Mouse (Mus musculus) cerebellum, adult 2 months (tissue): Measurements from ENCODE around the gene Frmpd3. TPM values are rescaled to one million over a fixed set of nuclear protein-coding genes. Genes with fewer than 3 reads are reported as not detected.

ENCODE experiments used
- DNase-seq, 2 experiments: peaks; one replicate each; pipeline ENCODE4 v3.0.0; 2021
- H3K27ac ChIP-seq: fragments of 200-500 bp; 2 replicates; pipeline ENCODE4 v1.5.1; 2012; ENCODE audit warnings: low read length, control low read depth, inconsistent platforms; ENCODE audit not compliant: insufficient read depth
- H3K27me3 ChIP-seq: fragments of 200-500 bp; 2 replicates; pipeline ENCODE4 v1.6.1; 2012; ENCODE audit warnings: inconsistent platforms, mild to moderate bottlenecking, low read length, moderate library complexity; ENCODE audit not compliant: control insufficient read depth, insufficient read depth
- H3K4me1 ChIP-seq: fragments of 200-500 bp; 2 replicates; pipeline ENCODE4 v1.6.1; 2011; ENCODE audit warnings: low read length; ENCODE audit not compliant: control insufficient read depth, insufficient read depth
- H3K4me3 ChIP-seq: fragments of 200-500 bp; replicated peaks from 2 replicates; pipeline ENCODE3; 2011; ENCODE audit warnings: mild to moderate bottlenecking, low read depth, low read length, control low read depth; ENCODE audit not compliant: insufficient read depth
- CTCF ChIP-seq: fragments of 200-500 bp; IDR thresholded peaks from 2 replicates; pipeline ENCODE4 v1.5.1; 2011; ENCODE audit warnings: low read depth, mild to moderate bottlenecking, control low read depth, low read length, moderate library complexity, borderline replicate concordance; ENCODE audit not compliant: insufficient read depth
- POLR2A ChIP-seq: fragments of 200-500 bp; IDR thresholded peaks from 2 replicates; pipeline ENCODE4 v1.6.1; 2011; ENCODE audit warnings: low read length, control low read depth, borderline replicate concordance; ENCODE audit not compliant: insufficient read depth
- WGBS: fragments of 180-500 bp; shearing (Covaris S2); methylation state at CpG from one replicate; pipeline ENCODE4 v1.1.7; 2018; 5-methylcytosine and 5-hydroxymethylcytosine counted together
- polyA plus RNA-seq: library from polyadenylated mRNA; depleted of rRNA; stranded (reverse); fragments of >200 nt; gene quantifications from 2 replicates; pipeline ENCODE4 v1.2.3, GENCODE M21; 2012; rRNA removed

The Frmpd3 gene
- polyA plus RNA-seq, 1 experiment = 9.9 TPM

GRCm38 (mm10) chrX:140457502-140457901 is 115.4 kb downstream of the Frmpd3 start:
- no peak for DNase-seq
- WGBS = 13% methylated on average over 12 of the region's 12 CpGs
- H3K4me1 ChIP-seq = no peaks in the 10 kb centered on the region
- H3K4me3 ChIP-seq = peak overlapping the region; percentile 90
- H3K27ac ChIP-seq = no peak overlapping the region
- H3K27me3 ChIP-seq = no peaks in the 10 kb centered on the region
- TF ChIP-seq CTCF (no peak), POLR2A (no peak)

GRCm38 (mm10) chrX:140478231-140478630 is 136.2 kb downstream of the Frmpd3 start:
- Histone ChIP-seq H3K4me1 (no peaks in the 10 kb centered on the region), H3K27ac (no peak overlapping the region), H3K27me3 (no peaks in the 10 kb centered on the region), H3K4me3 (no peak overlapping the region)
- no peak for DNase-seq
- WGBS = 94% methylated on average over 6 of the region's 6 CpGs
- no peak for TF ChIP-seq POLR2A
- no peak for TF ChIP-seq CTCF

- TF ChIP-seq POLR2A (no peak), CTCF (peak; percentile 54)
Measured at GRCm38 (mm10) chrX:140479171-140479570, 137.1 kb downstream of the Frmpd3 start.

More at GRCm38 (mm10) chrX:140479171-140479570, 137.1 kb downstream of the Frmpd3 start:
- 39% methylated on average over 5 of the region's 5 CpGs for WGBS
- H3K4me1 ChIP-seq = no peaks in the 10 kb centered on the region
- H3K27me3 ChIP-seq = no peaks in the 10 kb centered on the region
- DNase-seq = peak; percentile 19 to 40
- no peak overlapping the region for H3K27ac ChIP-seq
- H3K4me3 ChIP-seq = no peak overlapping the region

Other genes with a start within 250 kb of the Frmpd3 start
- 48.9 and 52.2 TPM in 2 replicates for gene Prps1, start 114.3 kb downstream of the Frmpd3 start, polyA plus RNA-seq